Mouse (Mus musculus) heart, postnatal 25 days (tissue): ENCODE results near the gene Kcnma1. TPM values are rescaled to one million over a fixed set of nuclear protein-coding genes. Genes with fewer than 3 reads are reported as not detected.

ENCODE experiments used
- DNase-seq: peaks from one replicate; pipeline ENCODE4 v3.0.0; 2022; ENCODE audit warnings: low spot score
- intact Hi-C: fragments of 180-260 bp; cut with DNase I; formaldehyde crosslinking; loops from one replicate; pipeline ENCODE4 v1.15.1; 2025
- total RNA-seq, 2 experiments: library from RNA; stranded (reverse); gene quantifications; 2 replicates each; pipeline ENCODE4 v1.2.3; 2021

Kcnma1 gene
- total RNA-seq, 2 experiments from 2014 or later: 0.45 to 0.81 TPM

- intact Hi-C loops: loop anchor here (10.0 kb wide), 3 partner anchors 124 to 1416 kb away; partner anchors contain the start of gene Zfp503
- no peak for DNase-seq
Measured at GRCm38 (mm10) chr14:23400777-23401469, 613.4 kb downstream of the Kcnma1 start.

- no peak for DNase-seq
- intact Hi-C loops: no loop called here
Measured at GRCm38 (mm10) chr14:23397642-23398041, 616.6 kb downstream of the Kcnma1 start.

GRCm38 (mm10) chr14:23391566-23391965 is 622.7 kb downstream of the Kcnma1 start:
- intact Hi-C loops: no loop called here
- DNase-seq: no peak

- intact Hi-C loops: no loop called here
- DNase-seq: no peak
Measured at GRCm38 (mm10) chr14:23390768-23391167, 623.5 kb downstream of the Kcnma1 start.

- intact Hi-C loops: no loop called here
- no peak for DNase-seq
Measured at GRCm38 (mm10) chr14:23390161-23390560, 624.1 kb downstream of the Kcnma1 start.

GRCm38 (mm10) chr14:23386786-23387185 is 627.5 kb downstream of the Kcnma1 start:
- DNase-seq: no peak
- intact Hi-C loops: no loop called here

- DNase-seq: no peak
- intact Hi-C loops: no loop called here
Measured at GRCm38 (mm10) chr14:23385776-23386608, 628.3 kb downstream of the Kcnma1 start.

GRCm38 (mm10) chr14:23378351-23379087 is 635.8 kb downstream of the Kcnma1 start:
- intact Hi-C loops: no loop called here
- no peak for DNase-seq

- intact Hi-C loops: no loop called here
- DNase-seq: no peak
Measured at GRCm38 (mm10) chr14:23372021-23372420, 642.3 kb downstream of the Kcnma1 start.

- intact Hi-C loops: no loop called here
- DNase-seq: no peak
Measured at GRCm38 (mm10) chr14:23360491-23360995, 653.7 kb downstream of the Kcnma1 start.

- DNase-seq: no peak
- intact Hi-C loops: no loop called here
Measured at GRCm38 (mm10) chr14:23358776-23359175, 655.5 kb downstream of the Kcnma1 start.

- intact Hi-C loops: no loop called here
Measured at GRCm38 (mm10) chr14:23357529-23358278, 656.6 kb downstream of the Kcnma1 start.

GRCm38 (mm10) chr14:23326786-23327185 is 687.5 kb downstream of the Kcnma1 start:
- intact Hi-C loops: no loop called here
- DNase-seq: no peak

More at GRCm38 (mm10) chr14:23357529-23358278, 656.6 kb downstream of the Kcnma1 start:
- no peak for DNase-seq

GRCm38 (mm10) chr14:23305288-23305687 is 709.0 kb downstream of the Kcnma1 start:
- no peak for DNase-seq
- intact Hi-C loops: no loop called here

- intact Hi-C loops: no loop called here
- no peak for DNase-seq
Measured at GRCm38 (mm10) chr14:23300443-23300842, 713.8 kb downstream of the Kcnma1 start.

- DNase-seq: no peak
- intact Hi-C loops: no loop called here
Measured at GRCm38 (mm10) chr14:23290634-23291033, 723.7 kb downstream of the Kcnma1 start.

GRCm38 (mm10) chr14:23266554-23267309 is 747.6 kb downstream of the Kcnma1 start:
- no peak for DNase-seq
- intact Hi-C loops: loop anchor here (10.0 kb wide), 1 partner anchor 258 kb away; no protein-coding TSS in a partner anchor

GRCm38 (mm10) chr14:23253154-23253553 is 761.1 kb downstream of the Kcnma1 start:
- DNase-seq: no peak
- intact Hi-C loops: no loop called here

GRCm38 (mm10) chr14:23244446-23244845 is 769.8 kb downstream of the Kcnma1 start:
- intact Hi-C loops: no loop called here
- no peak for DNase-seq
